Mouse (Mus musculus): Measurements from ENCODE around the gene Krtap28-10. TPM values are rescaled to one million over a fixed set of nuclear protein-coding genes. Genes with fewer than 3 reads are reported as not detected.

Gene Krtap28-10
- polyA plus RNA-seq, 1 experiment: not detected

- 72% methylated on average over 9 of the region's 9 CpGs for WGBS
- H3K4me1 ChIP-seq (ENCODE audit: control insufficient read depth, insufficient read depth, low read length): peaks cover 6% of the 10 kb centered on the region; the same call in 1 of the 2 replicates
- H3K4me3 ChIP-seq (replicated peaks; ENCODE audit: extremely low read depth, low read depth, low read length): no peak within 1 kb of the TSS
- TF ChIP-seq CTCF (IDR thresholded peaks at IDR 0.05; ENCODE audit: insufficient read depth, low read length): no peak
- TF ChIP-seq POLR2A (IDR thresholded peaks at IDR 0.05; ENCODE audit: borderline replicate concordance, extremely low read depth, low read depth, low read length): no peak
- DNase-seq: no peak
Measured at GRCm38 (mm10) chr1:83059278-83059677, 17.0 kb upstream of the Krtap28-10 start, which contains the start of gene A030005K14Rik. Gene A030005K14Rik (minus strand): TSS chr1:83059378.

GRCm38 (mm10) chr1:83058481-83058880, 16.2 kb upstream of the Krtap28-10 start:
- TF ChIP-seq CTCF (IDR thresholded peaks at IDR 0.05; ENCODE audit: insufficient read depth, low read length) (no peak), POLR2A (IDR thresholded peaks at IDR 0.05; ENCODE audit: borderline replicate concordance, extremely low read depth, low read depth, low read length) (no peak)
- no peak for DNase-seq
- 43% methylated on average over 1 of the region's 1 CpGs for WGBS
- H3K4me3 ChIP-seq (replicated peaks; ENCODE audit: extremely low read depth, low read depth, low read length): no peak overlapping the region
- peaks cover 6% of the 10 kb centered on the region; the same call in 1 of the 2 replicates for H3K4me1 ChIP-seq (ENCODE audit: control insufficient read depth, insufficient read depth, low read length)

GRCm38 (mm10) chr1:83044882-83045427, 2.7 kb upstream of the Krtap28-10 start, which contains the start of gene Gm47969:
Gene Gm47969 (plus strand): TSS chr1:83044932.
- 58% methylated on average over 5 of the region's 5 CpGs for WGBS
- no peaks in the 10 kb centered on the region for H3K4me1 ChIP-seq (ENCODE audit: control insufficient read depth, insufficient read depth, low read length)
- peak; percentile 15 for DNase-seq
- H3K4me3 ChIP-seq (replicated peaks; ENCODE audit: extremely low read depth, low read depth, low read length): peak within 1 kb of the TSS; percentile 16
- no peak for TF ChIP-seq POLR2A (IDR thresholded peaks at IDR 0.05; ENCODE audit: borderline replicate concordance, extremely low read depth, low read depth, low read length)
- TF ChIP-seq CTCF (IDR thresholded peaks at IDR 0.05; ENCODE audit: insufficient read depth, low read length): peak; percentile 5; the same call in 1 of the 2 replicates

- TF ChIP-seq POLR2A (IDR thresholded peaks at IDR 0.05; ENCODE audit: borderline replicate concordance, extremely low read depth, low read depth, low read length): no peak
- no peak for TF ChIP-seq CTCF (IDR thresholded peaks at IDR 0.05; ENCODE audit: insufficient read depth, low read length)
- Histone ChIP-seq H3K4me3 (replicated peaks; ENCODE audit: extremely low read depth, low read depth, low read length) (no peak overlapping the region), H3K4me1 (ENCODE audit: control insufficient read depth, insufficient read depth, low read length) (no peaks in the 10 kb centered on the region)
- WGBS: 67% methylated on average over 4 of the region's 4 CpGs
- no peak for DNase-seq
Measured at GRCm38 (mm10) chr1:83039080-83039479, 3.2 kb downstream of the Krtap28-10 start.

GRCm38 (mm10) chr1:83038109-83038672, 4.1 kb downstream of the Krtap28-10 start, which contains the start of gene Slc19a3:
Gene Slc19a3 (minus strand): TSS chr1:83038448.
- 2% methylated on average over 25 of the region's 25 CpGs for WGBS
- TF ChIP-seq CTCF (IDR thresholded peaks at IDR 0.05; ENCODE audit: insufficient read depth, low read length) (no peak), POLR2A (IDR thresholded peaks at IDR 0.05; ENCODE audit: borderline replicate concordance, extremely low read depth, low read depth, low read length) (peak; percentile 51; the same call in 1 of the 2 replicates)
- peak; percentile 60 for DNase-seq
- Histone ChIP-seq H3K4me1 (ENCODE audit: control insufficient read depth, insufficient read depth, low read length) (no peaks in the 10 kb centered on the region), H3K4me3 (replicated peaks; ENCODE audit: extremely low read depth, low read depth, low read length) (peak within 1 kb of the TSS; percentile 61)

GRCm38 (mm10) chr1:83036892-83037667, 5.2 kb downstream of the Krtap28-10 start:
- DNase-seq: no peak
- Histone ChIP-seq H3K4me3 (replicated peaks; ENCODE audit: extremely low read depth, low read depth, low read length) (no peak overlapping the region), H3K4me1 (ENCODE audit: control insufficient read depth, insufficient read depth, low read length) (peaks cover 3% of the 10 kb centered on the region; the same call in 1 of the 2 replicates)
- no peak for TF ChIP-seq POLR2A (IDR thresholded peaks at IDR 0.05; ENCODE audit: borderline replicate concordance, extremely low read depth, low read depth, low read length)
- TF ChIP-seq CTCF (IDR thresholded peaks at IDR 0.05; ENCODE audit: insufficient read depth, low read length): no peak
- 76% methylated on average over 11 of the region's 11 CpGs for WGBS

GRCm38 (mm10) chr1:83034509-83034908, 7.8 kb downstream of the Krtap28-10 start:
- H3K4me3 ChIP-seq (replicated peaks; ENCODE audit: extremely low read depth, low read depth, low read length): no peak overlapping the region
- peaks cover 3% of the 10 kb centered on the region; the same call in 1 of the 2 replicates for H3K4me1 ChIP-seq (ENCODE audit: control insufficient read depth, insufficient read depth, low read length)
- DNase-seq: no peak
- WGBS: 80% methylated on average over 5 of the region's 5 CpGs
- TF ChIP-seq POLR2A (IDR thresholded peaks at IDR 0.05; ENCODE audit: borderline replicate concordance, extremely low read depth, low read depth, low read length) (no peak), CTCF (IDR thresholded peaks at IDR 0.05; ENCODE audit: insufficient read depth, low read length) (no peak)

GRCm38 (mm10) chr1:83032508-83032907, 9.8 kb downstream of the Krtap28-10 start:
- TF ChIP-seq POLR2A (IDR thresholded peaks at IDR 0.05; ENCODE audit: borderline replicate concordance, extremely low read depth, low read depth, low read length): no peak
- no peak for TF ChIP-seq CTCF (IDR thresholded peaks at IDR 0.05; ENCODE audit: insufficient read depth, low read length)
- Histone ChIP-seq H3K4me3 (replicated peaks; ENCODE audit: extremely low read depth, low read depth, low read length) (no peak overlapping the region), H3K4me1 (ENCODE audit: control insufficient read depth, insufficient read depth, low read length) (peaks cover 3% of the 10 kb centered on the region; the same call in 1 of the 2 replicates)
- DNase-seq: peak; percentile 19
- 54% methylated on average over 6 of the region's 6 CpGs for WGBS

GRCm38 (mm10) chr1:83031950-83032349, 10.3 kb downstream of the Krtap28-10 start:
- peaks cover 3% of the 10 kb centered on the region; the same call in 1 of the 2 replicates for H3K4me1 ChIP-seq (ENCODE audit: control insufficient read depth, insufficient read depth, low read length)
- no peak for DNase-seq
- no peak for TF ChIP-seq POLR2A (IDR thresholded peaks at IDR 0.05; ENCODE audit: borderline replicate concordance, extremely low read depth, low read depth, low read length)
- TF ChIP-seq CTCF (IDR thresholded peaks at IDR 0.05; ENCODE audit: insufficient read depth, low read length): no peak
- 50% methylated on average over 1 of the region's 1 CpGs for WGBS
- no peak overlapping the region for H3K4me3 ChIP-seq (replicated peaks; ENCODE audit: extremely low read depth, low read depth, low read length)
